Mouse (Mus musculus) kidney, adult 8-10 months (tissue): ENCODE measurements at regions not wholly inside any gene's neighbourhood (a gene's known extent, or its start where the extent isn't known, plus 50 kb on each side); places are given as distances from the start of the nearest gene placed in this dataset.

Experiments
- DNase-seq, 2 experiments: peaks; one replicate each; pipeline ENCODE4 v3.0.0; 2022

- DNase-seq, result peak; percentile 48 to 80
Observed at GRCm38 (mm10) chr2:167777331-167778085, 87.9 kb upstream of the Tmem189 start.

- no peak for DNase-seq
Observed at GRCm38 (mm10) chr2:167776251-167777168, 86.9 kb upstream of the Tmem189 start.

- DNase-seq, result peak in 1 of 2 experiments; percentile 63
Observed at GRCm38 (mm10) chr2:167775218-167775915, 85.7 kb upstream of the Tmem189 start.

- no peak for DNase-seq
Observed at GRCm38 (mm10) chr2:167774806-167775179, 85.2 kb upstream of the Tmem189 start.

GRCm38 (mm10) chr2:167774166-167774805 is 84.7 kb upstream of the Tmem189 start:
- no peak for DNase-seq

GRCm38 (mm10) chr2:167772834-167773233 is 83.2 kb upstream of the Tmem189 start:
- DNase-seq, result no peak

GRCm38 (mm10) chr2:167767962-167768361 is 78.3 kb upstream of the Tmem189 start:
- DNase-seq, result peak; percentile 86 to 87

GRCm38 (mm10) chr2:167767371-167767770 is 77.7 kb upstream of the Tmem189 start:
- no peak for DNase-seq

GRCm38 (mm10) chr2:167765811-167766210 is 76.2 kb upstream of the Tmem189 start:
- DNase-seq, result no peak

- DNase-seq, result peak; percentile 95 to 97
Observed at GRCm38 (mm10) chr2:167765072-167765800, 75.6 kb upstream of the Tmem189 start.

GRCm38 (mm10) chr2:167763891-167764410 is 74.3 kb upstream of the Tmem189 start:
- no peak for DNase-seq

- no peak for DNase-seq
Observed at GRCm38 (mm10) chr2:167761404-167761936, 71.8 kb upstream of the Tmem189 start.

- DNase-seq, result no peak
Observed at GRCm38 (mm10) chr2:167760681-167761403, 71.2 kb upstream of the Tmem189 start.

- DNase-seq, result no peak
Observed at GRCm38 (mm10) chr2:167759603-167760390, 70.2 kb upstream of the Tmem189 start.

- no peak for DNase-seq
Observed at GRCm38 (mm10) chr2:167757157-167757780, 67.6 kb upstream of the Tmem189 start.

- DNase-seq, result no peak
Observed at GRCm38 (mm10) chr2:167756721-167757120, 67.1 kb upstream of the Tmem189 start.

GRCm38 (mm10) chr2:167754929-167755551 is 65.4 kb upstream of the Tmem189 start:
- DNase-seq, result no peak

- no peak for DNase-seq
Observed at GRCm38 (mm10) chr2:167753898-167754297, 64.3 kb upstream of the Tmem189 start.
